Mouse (Mus musculus) kidney, adult 11 months (tissue): ENCODE results near the gene Mark1.

Experiments used
- DNase-seq: peaks from one replicate; pipeline ENCODE4 v3.0.0; 2022

Gene Mark1

DNA sequence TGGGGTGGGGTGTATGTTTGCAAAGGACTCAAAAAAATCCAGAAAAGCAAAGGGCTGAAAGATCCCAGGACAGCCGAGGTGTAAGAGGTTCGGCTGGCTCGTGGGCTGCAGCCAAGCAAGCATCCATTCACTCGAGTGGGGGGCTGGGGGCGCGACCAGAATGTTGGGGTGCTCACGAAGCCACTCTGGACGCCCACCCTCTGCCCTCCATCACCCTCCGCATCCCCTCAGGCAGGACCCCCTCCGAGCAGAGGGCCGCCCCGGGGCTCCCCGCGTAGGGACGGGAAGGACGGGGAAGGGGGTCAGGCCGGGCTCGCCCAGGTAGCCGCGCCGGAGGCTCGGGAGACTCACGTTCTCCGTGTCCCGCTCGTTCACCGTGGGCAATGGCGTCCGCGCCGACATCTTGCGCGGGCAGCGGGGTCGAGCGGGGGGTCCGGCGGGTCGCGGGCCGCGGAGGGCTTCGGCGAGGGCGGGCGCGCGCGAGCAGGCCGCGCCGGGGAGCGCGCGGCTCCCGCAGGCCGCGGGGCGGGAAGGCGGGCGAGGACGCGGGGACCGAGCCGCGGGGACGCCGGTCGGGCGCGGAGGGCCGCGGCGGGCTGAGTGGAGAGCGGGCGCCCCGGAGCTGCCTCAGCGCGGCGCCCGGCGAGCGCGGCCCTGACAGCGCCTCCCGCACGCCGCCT, at the start of gene Mark1:
Gene Mark1 (minus strand): TSS at position 500 of the 680 bp plus-strand sequence.
- DNase-seq, result no peak

DNA sequence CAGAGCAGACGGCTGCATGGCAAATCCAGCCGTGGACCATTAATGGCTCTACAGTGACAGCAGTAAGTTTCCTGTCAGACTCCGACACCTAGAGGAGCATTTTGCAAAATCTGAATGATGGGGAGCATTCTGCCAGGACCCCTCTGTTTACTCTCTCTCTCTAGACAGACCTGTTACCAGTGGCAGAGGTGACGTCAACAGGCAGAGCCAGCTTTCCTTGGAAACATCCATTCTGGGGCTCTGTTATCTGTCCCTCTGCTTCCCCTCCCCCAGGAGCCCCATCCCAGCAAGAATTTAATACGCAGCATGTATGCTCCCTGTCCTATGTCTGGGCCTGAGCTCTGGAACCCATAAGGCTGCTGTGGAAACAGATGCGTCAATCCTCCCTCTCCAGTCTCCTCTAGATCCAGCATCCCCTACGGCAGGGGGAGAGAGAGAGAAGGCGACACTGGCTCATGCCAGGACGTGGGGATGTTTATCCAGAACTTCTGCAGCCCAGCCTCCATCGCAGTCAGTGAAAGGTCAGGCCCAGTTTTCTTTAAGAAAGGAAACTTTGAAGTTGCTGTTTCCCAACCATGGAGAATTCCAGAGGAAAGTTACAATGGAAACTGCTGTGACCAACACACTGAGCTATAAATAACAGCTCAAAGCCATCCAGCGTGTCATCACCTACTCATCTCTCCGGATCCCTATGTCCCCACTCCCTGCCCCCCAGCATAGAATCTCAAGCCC, 48.3 kb upstream of the Mark1 start:
- DNase-seq, result no peak

DNA sequence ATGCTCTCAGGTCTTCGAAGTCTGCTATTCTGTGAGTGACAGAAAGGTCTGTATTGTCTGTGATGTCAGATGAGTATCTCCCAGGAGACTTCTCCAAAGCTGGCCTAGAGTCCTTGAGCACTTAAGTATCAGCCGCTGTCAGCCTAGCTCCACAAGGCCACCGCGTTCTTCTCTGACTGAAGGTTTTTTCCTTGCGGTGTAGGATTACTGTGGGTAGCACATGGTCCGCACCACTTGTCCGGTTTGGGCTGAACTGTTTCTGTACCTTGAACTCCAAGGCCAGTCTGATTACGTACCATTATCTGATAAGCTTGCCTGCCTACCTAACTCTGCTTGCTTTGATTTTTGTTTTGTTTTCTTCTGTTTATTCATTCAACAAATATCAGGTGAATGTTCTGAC, 47.1 kb upstream of the Mark1 start:
- no peak for DNase-seq

DNA sequence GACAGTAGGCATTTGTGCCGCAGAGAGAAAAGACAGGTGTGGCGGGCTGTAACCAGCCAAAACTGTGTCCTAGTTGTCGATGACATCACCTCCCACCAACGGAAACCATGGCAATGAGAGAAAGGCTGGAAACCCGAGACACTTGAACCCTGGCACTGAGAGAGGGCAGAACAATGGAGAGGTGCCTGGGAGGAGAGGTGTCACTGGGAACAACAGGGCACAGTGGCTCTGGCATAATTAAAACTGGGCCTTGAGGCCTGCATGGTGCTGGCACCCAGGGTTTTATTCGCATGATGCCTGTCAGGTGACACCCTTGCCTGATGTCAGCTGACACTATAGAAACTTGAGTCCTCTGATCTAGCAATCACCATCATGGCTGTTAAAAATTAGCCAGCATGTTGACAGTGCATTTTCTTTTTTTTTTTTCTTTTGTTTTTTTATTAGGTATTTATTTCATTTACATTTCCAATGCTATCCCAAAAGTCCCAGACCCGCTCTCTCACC, 38.9 kb upstream of the Mark1 start:
- no peak for DNase-seq

GRCm38 (mm10) chr1:185030565-185030964, 31.2 kb upstream of the Mark1 start:
- no peak for DNase-seq

DNA sequence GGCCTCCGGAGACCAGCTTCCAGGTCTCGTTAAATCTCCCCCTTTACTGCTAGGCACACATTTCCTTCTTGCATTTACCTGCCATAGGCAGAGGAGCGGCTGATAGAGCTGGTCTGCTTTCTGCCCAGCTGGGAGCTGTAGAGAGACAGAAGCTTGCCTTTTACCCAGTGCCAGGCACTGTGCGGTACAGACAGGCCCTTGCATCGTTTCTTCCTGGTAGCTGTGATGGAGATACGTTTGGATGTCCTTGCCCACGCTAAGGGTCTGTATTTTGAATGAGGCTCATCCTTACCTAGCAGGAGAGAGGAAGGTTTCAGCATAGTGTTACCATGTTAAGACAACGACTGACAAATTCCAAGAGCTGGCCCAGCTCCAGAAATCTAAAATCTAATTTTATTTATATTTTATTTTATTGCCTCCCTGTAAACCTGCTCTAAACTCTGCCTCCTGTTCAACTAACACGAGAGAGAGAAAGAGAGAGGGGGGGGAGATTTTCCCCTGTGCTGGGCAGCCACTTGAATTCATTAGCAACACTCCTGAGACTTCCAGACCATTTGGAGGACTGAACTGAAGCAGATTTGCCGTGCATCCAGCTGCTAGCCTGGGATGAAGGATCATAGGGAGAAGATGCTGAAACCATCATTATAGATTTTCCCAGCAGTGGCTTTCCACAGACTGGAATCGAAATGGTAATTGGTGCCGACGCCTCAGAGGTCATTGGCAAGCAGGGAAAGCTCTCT, 21.2 kb upstream of the Mark1 start:
- DNase-seq, result no peak

DNA sequence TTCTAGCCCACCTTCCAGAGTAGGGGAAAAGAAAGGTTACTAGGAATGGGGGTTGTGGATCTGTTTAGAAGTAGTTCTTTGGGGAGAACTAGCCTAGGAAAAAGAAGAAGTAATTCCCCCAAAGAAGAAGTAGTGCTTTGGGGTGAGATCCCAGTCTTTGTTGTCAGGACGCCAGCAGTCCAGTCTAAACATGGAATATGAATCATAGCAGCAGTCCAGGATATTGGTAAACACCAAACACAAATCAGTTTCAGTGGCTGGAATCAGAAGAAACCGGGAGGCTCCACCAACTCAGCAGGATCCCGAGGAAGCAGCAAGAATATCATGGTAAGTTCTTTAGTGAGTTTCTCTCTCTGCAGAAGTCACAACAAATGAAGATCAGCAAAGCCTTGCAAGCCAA, 13.2 kb upstream of the Mark1 start:
- DNase-seq, result no peak

- DNase-seq, result no peak
Measured at GRCm38 (mm10) chr1:185007066-185007465, 7.7 kb upstream of the Mark1 start.

DNA sequence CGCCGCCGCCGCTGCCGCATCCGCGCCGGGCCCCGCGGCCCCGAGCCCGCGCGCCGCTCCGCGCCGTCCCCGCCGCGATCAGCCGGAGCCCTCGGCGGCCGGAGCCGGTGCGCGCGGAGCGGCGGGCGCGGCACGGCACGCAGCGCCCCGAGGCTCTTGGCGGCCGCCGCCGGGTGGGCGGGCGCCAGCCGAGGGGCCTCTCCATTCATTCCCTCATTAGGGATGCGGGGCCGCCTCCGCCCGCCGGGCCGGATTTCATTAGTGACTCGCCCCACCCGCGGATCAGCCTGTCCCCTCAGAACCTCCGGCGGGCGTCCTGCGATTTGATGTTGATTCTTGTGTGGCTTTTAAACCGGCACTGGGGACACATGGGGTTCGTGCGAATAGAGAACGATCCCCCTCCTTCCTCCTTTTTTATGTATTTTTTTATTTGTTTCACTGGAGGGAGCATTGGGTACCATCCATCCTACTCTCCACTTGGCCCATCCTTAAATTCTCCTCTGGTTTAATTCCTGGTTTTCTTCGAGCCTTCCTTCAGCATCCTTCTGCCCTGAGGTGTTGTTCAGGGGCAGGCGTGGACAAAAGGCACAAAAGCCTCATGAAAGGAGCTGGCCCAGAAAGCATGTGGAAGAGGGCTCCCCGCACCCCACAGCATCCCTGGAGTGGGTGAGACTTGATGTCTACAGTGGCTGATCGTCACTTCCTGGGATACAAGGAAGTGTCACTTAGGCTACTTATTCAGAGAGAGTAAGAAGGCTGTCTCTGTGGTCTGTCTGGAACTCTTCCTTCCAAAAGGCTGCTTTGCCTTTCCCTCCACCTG, 620 bp upstream of the Mark1 start:
- DNase-seq, result no peak

DNA sequence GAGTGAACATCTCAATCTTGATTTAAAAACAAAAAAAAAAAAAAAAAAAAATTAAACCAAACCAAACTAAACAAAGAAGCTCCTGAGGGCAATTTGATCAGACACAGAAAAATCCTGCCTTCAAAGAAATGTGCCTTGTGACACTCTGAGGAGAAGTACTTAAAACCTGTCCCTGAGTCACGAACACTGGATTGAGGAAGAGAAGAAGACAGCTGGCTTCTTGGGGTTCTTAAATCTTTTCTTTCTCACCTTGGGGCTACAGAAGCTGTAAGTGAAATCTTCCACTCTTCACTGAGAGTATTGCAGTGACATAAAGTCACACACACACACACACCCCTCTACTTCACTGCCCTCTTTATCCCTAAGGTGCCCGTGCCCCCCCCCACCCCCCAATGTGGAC, 739 bp downstream of the Mark1 start:
- no peak for DNase-seq

GRCm38 (mm10) chr1:184998161-184998560, 1.2 kb downstream of the Mark1 start:
- no peak for DNase-seq

GRCm38 (mm10) chr1:184997466-184997865, 1.9 kb downstream of the Mark1 start:
- DNase-seq, result no peak

DNA sequence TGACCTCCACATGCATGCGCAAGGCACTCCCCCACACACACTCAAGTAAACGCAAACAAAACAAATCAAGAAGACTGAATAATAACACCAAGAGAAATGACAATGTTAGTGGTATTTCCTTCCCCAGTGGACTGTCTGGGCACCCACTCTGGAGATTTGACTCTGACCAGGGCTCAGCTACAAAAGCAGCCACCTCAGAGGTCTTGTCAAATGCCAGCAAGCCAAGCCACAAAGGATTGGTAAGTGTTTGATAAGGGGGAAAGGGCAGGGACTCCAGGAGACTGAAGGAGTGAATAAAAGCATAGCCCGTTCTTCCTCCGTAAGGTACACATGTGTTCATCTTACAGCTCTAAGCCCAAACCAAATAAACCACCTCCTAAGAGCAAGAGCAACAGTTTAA, 4.0 kb downstream of the Mark1 start:
- DNase-seq, result no peak

DNA sequence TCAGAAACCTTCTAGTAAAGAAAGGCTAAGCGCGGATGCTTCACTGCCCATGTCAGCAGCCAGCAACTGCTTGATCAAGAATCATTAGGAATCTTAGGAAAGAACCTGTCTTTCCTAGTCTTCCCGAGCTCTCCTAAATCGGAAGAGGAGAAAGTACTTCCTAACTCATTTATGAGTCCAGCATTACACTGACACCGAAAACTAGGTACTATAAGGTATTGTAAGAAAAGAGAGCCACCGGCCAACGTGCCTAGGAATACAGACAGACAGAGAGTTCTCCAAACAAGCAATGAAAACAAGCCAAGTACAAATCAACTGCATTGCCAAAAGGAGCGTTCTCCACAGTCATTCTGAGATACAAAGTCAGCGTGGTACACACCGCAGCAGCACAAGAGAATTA, 8.2 kb downstream of the Mark1 start:
- DNase-seq, result no peak

GRCm38 (mm10) chr1:184986748-184987147, 12.6 kb downstream of the Mark1 start:
- no peak for DNase-seq

GRCm38 (mm10) chr1:184984723-184985122, 14.6 kb downstream of the Mark1 start:
- DNase-seq, result no peak

GRCm38 (mm10) chr1:184983751-184984150, 15.6 kb downstream of the Mark1 start:
- DNase-seq, result no peak

GRCm38 (mm10) chr1:184972214-184972776, 27.1 kb downstream of the Mark1 start:
- no peak for DNase-seq

- DNase-seq, result no peak
Measured at GRCm38 (mm10) chr1:184969374-184969773, 30.0 kb downstream of the Mark1 start.

DNA sequence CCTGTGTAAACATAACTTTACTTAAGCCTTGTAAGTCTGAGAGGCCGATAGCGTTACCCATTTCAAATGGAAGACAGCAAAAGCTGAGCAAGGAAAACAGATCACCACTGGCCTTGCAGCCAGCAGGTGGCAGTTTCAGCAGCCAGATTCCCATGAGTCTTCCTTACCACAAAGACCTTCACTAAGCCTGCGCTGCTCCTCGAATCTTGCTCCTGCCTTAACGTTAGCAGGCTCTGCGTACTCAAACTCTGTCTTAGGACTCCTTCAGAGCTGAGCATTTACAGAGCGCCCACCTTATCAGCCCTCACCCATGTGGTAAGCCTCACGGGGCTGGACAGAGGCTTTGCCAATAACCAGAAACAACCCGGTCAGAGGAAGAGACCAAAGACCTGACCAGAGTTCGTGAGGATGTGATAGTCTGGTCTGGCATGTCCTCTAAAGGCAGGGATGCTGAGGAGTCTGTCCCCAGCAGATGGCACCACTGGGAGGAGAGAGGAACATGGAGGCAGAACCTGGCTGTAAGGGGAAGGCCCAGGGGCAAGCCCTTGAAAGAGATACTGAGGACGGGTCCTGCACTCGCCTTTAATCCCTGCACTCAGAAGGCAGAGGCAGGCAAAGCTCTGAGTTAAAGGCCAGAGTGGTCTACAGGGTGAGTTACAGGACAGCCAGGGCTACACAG, 33.5 kb downstream of the Mark1 start:
- DNase-seq, result peak; percentile 8

DNA sequence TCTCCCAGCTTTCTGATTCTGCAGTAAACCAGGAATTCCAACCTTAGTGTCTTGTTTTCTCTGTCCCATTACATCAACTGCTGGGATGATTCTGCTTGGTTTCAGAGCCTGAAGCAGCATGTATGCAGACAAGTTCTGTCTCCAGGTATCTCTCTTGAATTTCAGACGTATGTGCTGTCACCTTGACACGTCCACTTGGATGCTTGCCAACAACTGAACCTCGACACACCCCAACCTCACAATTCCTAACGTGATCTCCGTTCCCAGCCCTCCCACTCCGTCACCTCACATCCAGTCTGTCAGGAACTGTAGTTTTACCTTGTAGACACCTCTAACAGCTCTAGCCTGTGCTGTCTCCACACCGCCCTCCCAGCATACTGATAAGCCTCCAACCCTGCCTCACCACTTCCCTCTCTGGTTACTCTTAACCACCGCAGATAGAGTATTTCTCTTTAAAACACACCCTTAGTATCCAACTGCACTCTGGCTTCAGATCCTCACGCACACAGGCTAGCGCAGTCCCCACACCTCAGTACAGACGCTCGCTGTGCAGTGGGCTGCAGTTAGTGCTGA, 36.2 kb downstream of the Mark1 start:
- DNase-seq, result no peak

DNA sequence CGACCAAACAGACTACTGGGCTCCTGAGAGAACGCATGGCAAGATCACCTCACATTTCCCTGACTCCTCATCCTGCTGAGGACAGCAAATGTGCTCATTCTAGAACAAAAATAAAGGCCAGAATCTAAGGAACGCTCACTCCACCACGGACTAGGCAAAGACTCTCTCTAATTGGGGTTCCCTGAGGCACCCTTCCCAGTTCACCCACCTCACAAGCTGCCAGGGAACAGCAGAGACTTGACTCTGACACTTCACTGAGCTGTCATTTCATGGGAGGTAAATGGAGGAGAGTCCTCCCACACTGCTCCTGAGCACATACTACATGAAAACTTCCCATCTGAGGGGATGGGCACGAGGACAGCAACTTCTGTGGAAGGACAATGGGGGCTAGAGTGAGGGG, 37.5 kb downstream of the Mark1 start:
- DNase-seq, result no peak
